Mouse (Mus musculus) left cerebral cortex, adult 9 months (tissue): Measurements from ENCODE around the gene Ttc17.

ENCODE experiments used
- DNase-seq, 2 experiments: peaks; one replicate each; pipeline ENCODE4 v3.0.0; 2022; ENCODE audit warnings: low spot score in 2 of 2

The Ttc17 gene

DNA sequence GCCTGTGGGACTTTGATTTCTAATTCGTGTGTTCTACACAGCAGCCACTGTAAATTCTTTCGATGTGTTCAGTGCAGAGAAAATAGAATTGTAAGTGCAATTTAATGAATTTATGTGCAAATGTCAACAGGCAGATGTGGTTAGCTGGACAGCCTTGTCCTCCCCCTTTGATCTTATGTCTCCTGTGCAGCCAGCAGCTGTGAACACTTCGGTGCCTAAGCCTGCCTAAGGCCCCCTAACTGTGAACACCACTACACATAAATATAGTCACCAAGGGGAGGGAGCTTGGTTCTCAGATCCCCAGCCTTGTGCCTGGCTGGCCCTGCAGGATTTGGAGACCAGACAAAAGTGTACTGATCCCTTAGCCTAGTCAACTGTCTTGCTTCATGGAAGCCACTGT is 109.0 kb downstream of the Ttc17 start:
- no peak for DNase-seq

GRCm38 (mm10) chr2:94290483-94290882 is 116.0 kb downstream of the Ttc17 start:
- DNase-seq: peak in 1 of 2 experiments; percentile 82

DNA sequence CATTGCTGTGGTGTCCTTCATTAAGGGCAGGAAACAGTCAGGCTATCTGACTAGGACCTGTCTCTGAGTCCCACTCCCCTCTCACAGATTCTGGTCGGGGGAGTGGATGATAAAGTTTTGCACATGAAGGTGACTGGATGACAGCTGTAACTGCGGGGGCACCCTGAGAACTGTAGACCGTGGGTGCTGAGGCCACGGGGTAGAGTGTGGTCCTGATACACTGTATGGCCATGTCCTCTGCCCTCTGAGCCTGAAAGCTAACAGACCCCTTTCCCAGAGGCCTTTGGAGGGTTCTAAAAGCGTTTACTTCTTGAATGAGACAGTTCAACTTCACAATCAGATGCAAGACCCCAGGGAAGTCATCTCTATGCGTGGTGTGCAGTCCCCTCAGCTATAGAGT is 116.8 kb downstream of the Ttc17 start:
- no peak for DNase-seq

DNA sequence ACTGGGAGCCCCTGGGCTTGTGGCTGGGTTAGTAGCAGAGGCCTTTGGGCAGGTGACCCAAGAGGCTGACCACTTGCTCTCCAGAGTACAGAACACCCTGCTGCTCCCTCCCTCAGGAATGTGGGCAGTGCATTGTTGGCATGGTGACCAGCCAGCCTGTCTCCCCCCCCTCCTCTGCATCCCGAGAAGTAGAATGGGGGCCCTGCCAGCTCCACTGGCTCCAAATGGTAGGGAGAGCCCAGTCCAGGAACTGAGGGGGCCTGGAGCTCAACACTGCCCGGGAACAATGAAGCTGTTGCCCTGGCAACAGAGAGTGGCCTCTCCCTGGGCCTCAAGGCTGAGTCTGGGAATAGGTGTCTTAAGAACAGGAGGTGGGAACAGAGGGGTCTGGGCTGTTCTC is 117.3 kb downstream of the Ttc17 start:
- no peak for DNase-seq

DNA sequence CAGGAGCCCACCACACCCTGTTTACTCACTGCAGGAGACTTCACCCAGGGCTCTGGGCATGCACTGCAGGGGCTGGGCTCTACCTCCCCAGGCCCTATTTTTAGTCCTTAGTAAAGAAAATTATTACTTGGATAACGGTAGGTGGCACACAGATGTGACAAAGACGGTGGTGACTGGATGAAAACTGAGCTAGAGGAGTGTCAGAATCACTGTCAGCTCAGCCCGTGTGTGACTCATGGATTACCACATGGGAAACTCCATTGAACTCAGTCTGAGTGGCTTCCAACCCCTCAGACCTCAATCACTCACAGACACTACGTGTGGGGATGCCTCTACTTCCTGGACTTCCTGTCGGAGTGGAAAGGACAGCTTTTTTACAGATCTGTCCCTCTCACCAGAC is 118.4 kb downstream of the Ttc17 start:
- no peak for DNase-seq

DNA sequence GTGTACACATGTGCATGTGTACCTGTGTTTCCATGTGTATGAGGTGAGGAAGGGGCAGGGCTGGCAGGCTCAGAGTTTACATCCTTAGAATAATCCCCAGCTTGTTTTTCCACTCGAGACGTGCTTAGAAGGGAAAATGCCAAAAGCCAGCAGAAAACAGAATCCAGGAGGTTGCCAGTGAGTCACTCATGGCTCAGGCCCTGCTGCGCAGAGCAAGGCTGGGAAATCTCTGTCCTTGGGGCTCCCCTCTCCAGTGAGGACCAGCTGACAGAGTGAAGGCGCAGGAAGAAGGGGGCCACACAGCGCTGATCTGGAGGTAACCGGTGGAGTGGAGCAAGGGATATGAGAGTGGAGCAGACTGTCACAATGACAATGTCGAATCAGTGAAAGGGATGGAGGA is 119.1 kb downstream of the Ttc17 start:
- no peak for DNase-seq

GRCm38 (mm10) chr2:94283526-94283925 is 123.0 kb downstream of the Ttc17 start:
- no peak for DNase-seq

- DNase-seq: no peak
Measured at GRCm38 (mm10) chr2:94279596-94279995, 126.9 kb downstream of the Ttc17 start.

DNA sequence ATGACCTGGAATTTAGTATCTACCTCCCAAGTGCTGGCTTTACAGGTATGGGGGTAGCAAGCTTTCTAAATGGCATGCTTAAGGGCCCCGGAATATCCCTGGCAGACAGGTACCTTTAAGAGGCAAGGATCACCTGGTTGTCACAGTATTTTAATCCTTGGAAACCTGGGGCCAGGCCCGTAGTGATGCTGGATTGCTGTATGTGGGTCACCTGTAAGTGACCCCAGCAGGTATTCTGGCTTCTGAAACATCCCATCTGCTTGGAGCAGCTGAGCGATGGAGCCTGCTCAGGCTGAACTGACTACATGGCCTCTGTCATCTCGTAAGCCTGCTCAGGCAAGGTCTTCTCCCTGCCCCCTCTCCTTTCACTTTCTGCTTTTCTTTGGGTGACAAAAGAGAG is 130.4 kb downstream of the Ttc17 start:
- DNase-seq: no peak

- DNase-seq: no peak
Measured at GRCm38 (mm10) chr2:94275658-94276057, 130.8 kb downstream of the Ttc17 start.

DNA sequence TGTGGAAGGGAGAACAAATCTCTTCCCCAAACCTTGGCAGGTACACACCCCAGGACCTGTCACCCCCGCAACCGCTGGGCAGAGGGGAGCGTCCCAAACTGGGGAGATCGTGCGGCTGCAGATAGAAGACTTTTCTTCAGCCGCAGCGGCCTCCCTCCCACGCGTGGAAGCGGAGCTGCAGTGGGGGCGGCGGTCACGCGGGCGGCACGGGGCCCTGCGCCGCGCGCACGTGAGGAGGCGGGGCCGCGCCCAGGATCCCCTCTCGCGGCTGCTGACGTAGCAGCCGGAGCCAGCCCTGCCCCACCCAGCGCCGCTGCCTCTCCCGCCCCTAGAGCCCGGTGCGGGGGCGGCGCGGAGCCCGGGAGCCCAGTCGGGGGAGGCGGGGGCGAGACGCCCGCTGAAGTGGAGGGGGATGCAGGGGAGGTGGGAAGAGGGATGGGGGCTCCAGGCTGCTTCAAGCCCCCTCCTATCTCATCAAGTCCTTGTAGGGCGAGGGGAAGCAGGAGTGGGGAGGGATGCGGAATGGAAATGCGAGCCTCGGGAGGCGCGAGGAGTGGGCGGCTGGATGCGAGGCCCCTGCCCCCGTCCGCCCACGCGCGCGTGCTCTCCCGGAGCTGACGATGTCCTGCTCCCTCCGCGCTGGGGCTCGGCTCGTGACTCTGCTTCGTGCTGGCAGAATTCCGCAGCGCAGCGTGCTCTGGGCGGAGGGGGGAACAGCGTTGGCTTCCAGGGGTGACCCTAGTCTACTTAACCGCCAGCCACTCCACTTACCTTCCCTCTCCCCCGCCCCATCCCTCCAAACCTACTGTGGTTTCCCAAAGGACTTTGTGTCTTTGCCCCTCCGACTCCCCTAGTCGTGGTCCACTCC is 133.1 kb downstream of the Ttc17 start:
- peak; percentile 68 to 86 for DNase-seq

DNA sequence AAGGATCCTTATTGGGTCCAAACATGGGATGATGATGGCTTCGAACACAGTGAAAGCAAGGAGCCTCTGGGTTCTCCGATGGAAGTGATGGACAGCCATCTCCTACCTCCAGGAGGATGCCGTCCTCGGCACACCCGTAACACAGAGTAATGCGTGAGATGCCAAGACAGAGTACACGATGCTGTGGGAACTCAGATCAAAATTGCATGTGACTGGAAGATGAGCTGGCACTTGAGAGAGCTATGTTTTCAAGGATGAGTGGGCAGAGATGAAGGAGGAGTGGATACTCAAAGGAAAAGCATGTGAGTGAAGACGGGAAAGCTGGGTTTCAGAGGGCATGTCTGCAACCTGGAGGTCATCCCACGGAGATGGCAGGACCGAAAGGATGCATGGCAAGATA is 135.3 kb downstream of the Ttc17 start:
- no peak for DNase-seq

GRCm38 (mm10) chr2:94268835-94269234 is 137.7 kb downstream of the Ttc17 start:
- DNase-seq: no peak

- DNase-seq: no peak
Measured at GRCm38 (mm10) chr2:94267213-94267850, 139.2 kb downstream of the Ttc17 start.

DNA sequence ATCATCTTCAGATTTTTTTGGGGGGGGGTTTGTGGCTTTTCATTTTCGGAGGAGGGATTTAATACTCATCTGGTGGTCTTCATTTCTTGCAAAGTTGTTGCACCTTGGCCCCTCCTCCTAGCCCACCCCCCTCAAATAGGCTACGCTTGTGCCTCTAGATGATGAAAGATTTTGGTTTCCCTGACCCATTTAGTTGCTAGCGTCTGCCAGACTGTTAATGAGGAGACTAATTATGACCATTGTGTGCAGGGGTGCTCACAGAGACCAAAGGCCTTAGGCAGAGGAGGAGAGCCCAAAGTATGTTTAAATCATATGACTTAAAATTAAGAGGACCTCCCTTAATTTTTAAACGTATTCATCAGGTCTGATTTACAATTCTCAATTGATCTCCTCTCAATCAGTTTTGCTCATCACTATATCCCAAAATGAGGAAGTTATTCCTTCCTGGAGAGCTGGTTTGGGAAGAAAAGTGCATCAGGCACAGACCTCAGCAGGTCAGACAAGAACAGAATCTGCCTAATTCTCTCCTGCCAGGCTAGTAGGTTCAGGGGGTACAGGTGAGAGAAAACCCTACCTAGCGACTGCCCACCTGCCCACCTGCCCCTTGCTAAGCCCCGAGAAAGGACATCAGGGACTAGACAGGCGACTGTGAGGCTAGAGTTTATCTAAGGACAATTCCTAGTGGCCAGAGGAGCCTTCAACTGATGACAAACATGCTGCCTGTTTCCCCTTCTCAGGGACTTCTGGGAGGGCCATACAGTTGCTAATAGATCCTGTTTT is 139.9 kb downstream of the Ttc17 start:
- DNase-seq: no peak

DNA sequence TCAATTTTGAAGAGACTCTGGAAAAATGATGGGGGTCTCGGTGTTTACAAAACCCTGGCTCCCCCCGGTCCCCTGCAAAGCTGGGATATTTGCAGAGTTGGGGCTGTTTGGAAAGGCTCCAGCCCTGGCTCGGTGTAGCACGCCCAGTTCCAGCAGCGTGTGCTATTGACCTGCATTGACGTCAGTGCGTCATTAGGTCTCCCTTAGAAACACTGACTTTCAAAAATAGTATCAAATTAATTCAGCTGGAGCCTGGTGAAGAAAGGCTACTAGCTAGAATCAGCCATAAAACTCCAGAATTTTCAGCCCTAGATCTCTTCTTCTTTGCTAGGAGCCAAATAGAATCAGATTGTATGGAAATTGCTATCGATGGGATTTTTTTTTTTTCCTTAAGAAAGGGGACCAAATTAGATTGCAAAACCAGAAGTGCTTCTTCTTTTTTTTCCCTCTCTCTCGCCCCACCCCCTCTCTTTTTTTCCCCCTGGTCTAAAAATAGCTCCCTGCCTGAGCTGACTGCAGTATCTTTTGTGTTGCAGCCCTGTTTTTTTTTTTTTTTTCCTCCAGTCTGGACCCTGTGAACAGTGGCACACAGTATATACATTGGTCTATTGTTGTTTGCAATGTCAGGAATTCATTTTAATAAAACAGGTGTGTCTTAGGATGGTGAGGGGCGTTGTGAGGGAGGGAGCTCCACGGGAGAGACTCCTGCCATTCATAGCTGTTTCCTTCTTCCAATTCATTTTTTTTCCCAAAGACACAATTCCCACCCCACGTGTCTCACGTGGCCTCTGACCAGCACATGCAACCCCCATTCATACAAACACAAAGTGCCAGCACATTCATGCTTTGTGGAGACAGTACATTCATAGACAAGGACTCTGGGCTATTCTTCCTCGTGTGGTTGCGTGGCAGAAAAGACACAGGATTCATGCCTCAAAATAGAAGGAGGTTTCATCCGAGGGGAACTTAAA is 141.0 kb downstream of the Ttc17 start:
- no peak for DNase-seq

- no peak for DNase-seq
Measured at GRCm38 (mm10) chr2:94264631-94265098, 141.8 kb downstream of the Ttc17 start.

GRCm38 (mm10) chr2:94264006-94264405 is 142.5 kb downstream of the Ttc17 start:
- no peak for DNase-seq

- DNase-seq: peak in 1 of 2 experiments; percentile 61
Measured at GRCm38 (mm10) chr2:94263530-94263937, 143.0 kb downstream of the Ttc17 start.

DNA sequence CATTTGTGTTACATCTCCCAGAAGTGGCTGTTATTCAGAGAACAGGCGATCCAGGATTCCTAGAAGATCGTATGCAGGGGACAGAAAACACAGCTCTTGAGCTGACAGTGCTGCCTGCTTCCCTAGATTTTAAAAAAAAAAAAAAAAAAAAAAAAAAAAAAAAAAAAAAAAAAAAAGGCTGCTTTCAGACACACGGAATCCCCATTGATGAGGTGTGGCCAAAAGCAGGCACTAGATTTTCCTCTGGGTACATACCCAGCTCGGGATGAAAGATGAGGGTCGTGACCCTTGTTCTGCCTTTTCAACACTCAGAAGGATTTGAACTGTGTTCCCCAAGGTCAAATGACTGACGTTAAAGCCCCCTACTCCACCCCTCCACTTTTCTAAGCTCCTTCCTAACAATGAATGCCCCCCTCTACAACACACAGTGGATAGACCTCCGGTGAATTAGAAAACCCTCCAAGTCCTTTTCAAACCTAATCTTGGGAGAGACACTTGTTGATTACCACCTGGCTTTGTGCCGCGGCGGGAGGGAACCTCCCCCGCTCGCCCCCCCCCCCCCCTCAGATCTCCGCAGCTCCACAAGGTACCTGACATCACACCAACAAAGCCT is 143.5 kb downstream of the Ttc17 start:
- no peak for DNase-seq

GRCm38 (mm10) chr2:94254102-94254501 is 152.4 kb downstream of the Ttc17 start:
- no peak for DNase-seq
